Mouse (Mus musculus) naive thymus-derived CD4-positive, alpha-beta T cell, adult 2 months (primary cell): Measurements from ENCODE around the gene BC048403.
A peak's percentile ranks its signal among the peaks of the same experiment; 100 is the strongest.

Experiments used
- DNase-seq: peaks from one replicate; pipeline ENCODE4 v3.0.0-alpha.2; 2011; ENCODE audit warnings: low read depth

The BC048403 gene

DNA sequence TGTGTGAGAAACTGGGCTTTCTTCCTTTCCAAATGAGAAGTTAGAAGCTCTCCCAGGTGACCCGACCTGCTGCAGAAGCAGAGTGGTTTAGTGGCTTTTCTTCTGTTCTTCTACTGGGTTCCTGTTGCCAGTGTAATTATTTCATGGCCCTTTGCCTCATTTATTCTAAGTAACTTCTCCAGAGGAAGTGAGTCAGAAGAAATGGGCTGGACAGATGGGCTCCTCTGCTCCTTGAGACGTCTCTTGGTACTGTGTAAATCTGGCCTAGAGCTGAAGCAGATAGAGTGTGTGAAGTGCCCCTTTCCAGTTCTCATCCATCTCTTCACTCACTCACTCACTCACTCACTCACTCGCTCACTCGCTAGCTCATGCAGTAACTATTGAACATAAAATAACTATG lies 16.9 kb downstream of the BC048403 start:
- no peak for DNase-seq

GRCm38 (mm10) chr10:121759095-121759494 lies 19.4 kb downstream of the BC048403 start:
- peak; percentile 32 for DNase-seq

DNA sequence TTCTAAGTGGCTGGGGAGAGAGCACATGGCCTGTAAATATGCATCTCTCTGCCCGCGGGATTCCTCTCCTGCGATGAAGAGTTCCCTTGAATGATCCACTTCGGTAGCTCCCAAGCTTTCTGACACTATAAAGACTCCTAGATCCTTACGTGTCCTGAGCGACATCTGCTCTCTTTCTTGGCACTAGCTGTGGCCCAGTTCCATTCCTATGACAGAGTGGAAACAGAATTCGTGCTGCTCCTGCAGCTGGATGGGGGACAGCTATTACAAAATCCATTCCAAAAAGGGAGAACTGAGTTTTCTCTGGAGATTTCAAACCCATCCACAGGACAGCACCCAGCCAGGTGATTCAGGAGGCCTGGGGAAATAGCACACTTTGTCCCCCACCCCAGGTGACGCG lies 22.4 kb downstream of the BC048403 start:
- no peak for DNase-seq

- DNase-seq = no peak
These were observed 23.5 kb downstream of the BC048403 start for GRCm38 (mm10) chr10:121763191-121763590.

DNA sequence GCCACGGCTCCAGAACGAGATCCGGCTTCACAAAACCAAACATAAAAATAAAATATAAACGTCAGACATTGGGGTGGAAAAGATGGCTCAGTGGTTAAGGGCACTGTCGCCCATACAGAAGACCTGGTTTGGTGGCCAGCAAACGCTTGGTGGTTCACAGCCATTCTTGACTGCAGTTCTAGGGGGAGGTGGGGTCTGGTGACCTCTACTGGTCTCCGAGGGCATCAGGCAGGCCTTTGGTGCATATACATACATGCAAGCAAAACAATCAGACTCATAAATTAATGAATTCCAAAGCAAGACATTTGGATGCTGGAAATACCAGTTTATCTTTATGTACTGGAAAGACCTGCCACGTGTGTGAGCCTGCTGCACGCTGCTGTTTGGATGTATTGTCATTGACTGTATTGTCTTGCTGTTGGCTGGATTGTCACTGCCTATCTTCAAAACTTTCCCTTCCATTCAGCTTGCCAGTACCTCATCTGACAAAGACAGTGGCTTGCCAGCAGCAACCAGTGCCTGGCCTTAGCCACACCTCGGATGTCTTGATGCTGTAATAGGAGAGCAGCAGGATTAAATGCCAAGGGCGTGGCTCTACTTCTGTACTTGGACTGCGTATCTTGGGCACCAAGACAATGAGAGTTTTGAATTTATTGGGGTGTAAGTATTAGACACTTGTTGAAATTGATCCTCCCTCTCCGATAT lies 24.9 kb downstream of the BC048403 start:
- DNase-seq = no peak

GRCm38 (mm10) chr10:121765174-121766057 lies 25.7 kb downstream of the BC048403 start:
- DNase-seq = no peak

DNA sequence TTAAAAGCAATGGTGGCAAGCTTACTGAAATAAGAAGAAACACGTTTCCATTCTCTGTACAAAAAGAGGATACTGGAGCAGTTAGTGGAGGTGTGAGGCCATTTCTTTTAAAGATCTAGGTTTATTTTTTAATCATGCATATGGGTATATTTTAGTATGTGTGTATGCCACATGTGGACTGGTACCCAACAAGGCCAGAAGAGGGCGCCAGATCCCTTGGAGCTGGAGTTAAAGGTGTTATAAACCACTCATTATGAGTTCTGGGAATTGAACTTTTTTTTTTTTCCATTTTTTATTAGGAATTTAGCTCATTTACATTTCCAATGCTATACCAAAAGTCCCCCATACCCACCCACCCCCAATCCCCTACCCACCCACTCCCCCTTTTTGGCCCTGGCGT lies 27.6 kb downstream of the BC048403 start:
- peak; percentile 16 for DNase-seq

DNA sequence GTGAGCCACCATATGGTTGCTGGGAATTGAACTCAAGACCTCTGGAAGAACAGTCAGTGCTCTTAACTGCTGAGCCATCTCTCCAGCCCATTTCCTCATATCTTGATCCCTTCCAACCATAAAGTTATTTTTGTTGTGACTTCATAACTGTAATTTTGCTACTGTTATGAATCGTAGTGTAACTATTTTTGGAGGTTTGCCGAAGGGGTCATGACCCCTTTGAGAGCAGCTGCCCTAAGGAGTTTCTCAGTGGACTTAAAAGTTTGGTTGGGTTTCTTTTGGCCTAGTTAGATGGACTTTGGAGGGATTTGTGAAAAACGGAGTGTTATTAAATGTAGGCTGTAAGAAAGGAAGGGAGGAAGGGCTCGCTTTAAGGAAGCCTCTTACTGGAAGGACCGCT lies 30.0 kb downstream of the BC048403 start:
- DNase-seq = no peak

DNA sequence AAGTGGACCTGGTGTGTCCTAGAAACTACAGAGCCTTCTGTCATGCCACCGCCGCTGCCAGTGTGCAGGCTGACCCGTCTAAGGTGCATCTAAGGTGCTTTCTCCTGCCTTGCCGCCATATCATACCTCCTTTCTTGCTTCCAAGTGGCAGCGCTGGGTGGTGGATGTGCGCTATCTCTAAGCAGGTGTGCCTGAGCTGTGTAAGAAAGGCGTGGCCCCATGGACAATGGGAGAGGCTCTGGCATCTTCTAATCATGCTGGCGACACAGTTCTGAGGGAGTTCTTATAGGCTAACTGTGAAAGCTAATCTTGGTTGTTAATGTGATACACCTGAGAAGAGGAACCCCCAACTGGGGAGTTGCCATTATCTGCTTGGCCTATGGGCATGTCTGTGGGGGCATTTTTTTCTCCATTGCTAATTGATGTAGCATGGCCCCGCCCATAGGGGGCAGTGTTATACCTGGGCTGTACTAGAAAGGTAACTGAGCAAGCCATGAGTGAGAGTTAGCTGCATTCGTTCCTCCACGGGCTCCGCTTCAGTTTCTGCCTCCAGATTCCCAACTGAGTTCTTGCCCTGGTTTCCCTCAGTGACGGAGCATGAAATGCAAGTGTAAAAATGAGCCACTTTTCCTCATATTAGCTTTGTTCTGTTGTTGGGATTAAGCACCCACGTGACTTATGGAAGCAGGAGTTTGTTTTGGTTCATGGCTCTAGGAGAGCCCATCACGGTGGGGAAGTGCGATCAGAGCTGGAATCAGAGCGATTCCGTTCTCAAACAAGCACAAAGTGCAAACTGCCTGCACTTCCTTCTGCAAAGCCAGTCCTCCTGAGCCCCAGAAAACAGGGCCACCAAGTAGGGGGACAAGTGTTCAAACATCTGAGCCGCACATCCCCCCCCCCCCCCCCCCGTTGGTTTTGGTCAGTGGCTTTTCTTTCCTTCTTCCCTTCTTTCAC lies 31.2 kb downstream of the BC048403 start:
- peak; percentile 70 for DNase-seq

GRCm38 (mm10) chr10:121773813-121774212 lies 34.1 kb downstream of the BC048403 start:
- no peak for DNase-seq

GRCm38 (mm10) chr10:121775990-121776389 lies 36.3 kb downstream of the BC048403 start:
- no peak for DNase-seq

- peak; percentile 28 for DNase-seq
These were observed 41.4 kb downstream of the BC048403 start for GRCm38 (mm10) chr10:121781159-121781558.

DNA sequence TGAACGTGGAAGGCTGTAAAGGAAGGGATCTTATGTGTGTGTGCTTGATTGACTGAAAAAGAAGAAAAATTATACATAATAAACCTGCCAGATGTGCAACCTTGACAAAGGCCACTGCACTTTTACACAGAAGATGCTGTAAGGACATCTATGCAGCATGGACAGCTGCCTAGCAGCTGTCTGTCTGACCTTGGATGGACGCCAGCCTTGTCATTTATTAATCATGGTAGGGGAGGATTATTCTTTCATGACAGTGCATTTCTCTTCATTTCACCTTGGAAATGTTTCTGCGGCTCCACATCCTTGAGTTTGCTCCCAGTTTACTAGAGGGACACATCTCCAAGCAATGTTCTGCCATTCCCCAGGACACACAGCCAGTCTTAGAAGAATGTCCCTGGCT lies 48.8 kb downstream of the BC048403 start:
- no peak for DNase-seq

GRCm38 (mm10) chr10:121790078-121790477 lies 50.3 kb downstream of the BC048403 start:
- no peak for DNase-seq

GRCm38 (mm10) chr10:121792661-121793060 lies 52.9 kb downstream of the BC048403 start:
- DNase-seq = no peak

DNA sequence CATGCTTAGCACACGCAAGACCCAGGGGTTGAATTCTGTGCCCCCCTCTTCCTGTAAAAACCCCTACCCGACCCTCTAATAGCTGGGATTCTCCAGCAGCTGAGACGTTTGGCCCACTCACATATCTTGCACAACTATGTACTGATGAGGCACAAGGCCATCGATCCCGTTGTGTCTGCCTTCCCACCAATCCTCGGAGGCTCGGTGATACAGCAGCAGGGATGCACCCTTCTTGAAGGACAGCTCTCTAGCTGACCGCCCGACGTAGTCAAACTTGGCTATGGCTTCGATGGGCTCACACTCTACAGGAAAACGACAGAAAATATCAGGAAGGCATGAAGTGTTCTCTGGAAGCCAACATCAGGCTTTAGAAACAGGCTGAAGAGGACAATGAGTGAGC lies 54.7 kb downstream of the BC048403 start:
- no peak for DNase-seq

DNA sequence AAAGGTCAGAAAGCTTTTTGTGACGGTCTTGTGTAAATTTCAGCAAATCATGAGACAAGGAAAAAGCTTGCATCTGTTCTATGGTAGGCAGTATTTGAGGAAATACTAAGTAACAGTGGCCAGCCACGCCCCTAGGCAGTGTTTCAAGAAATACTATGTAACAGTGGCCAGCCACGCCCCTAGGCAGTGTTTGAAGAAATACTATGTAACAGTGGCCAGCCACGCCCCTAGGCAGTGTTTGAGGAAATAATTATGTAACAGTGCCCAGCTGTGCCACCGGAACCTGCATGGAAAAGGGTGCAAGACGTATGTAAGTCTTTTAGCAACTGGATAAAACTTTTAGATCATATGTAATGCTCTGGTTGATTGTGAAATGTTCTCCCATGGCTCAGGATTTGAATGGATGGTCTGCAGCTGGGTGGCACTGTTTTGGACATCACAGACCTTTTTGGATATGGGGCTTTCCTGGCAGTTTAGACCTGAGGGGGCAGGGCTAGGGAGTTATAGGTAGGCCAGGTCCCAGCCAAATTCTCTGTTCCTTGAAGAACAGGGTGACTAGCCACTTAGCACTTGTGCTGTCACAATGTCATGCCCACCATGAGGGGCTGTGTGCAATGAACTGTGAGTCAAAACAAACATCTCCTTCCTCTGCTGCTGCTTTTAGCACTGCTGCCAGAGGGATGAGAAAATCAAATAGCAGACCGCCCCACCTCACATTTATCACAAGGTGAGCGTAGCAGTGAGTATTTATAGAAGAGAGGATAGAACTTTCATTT lies 56.5 kb downstream of the BC048403 start:
- peak; percentile 46 for DNase-seq

GRCm38 (mm10) chr10:121800041-121800440 lies 60.3 kb downstream of the BC048403 start:
- no peak for DNase-seq
